Mouse (Mus musculus) testis, adult 2 months (tissue): ENCODE measurements around the gene Olfr155. TPM values are rescaled to one million over a fixed set of nuclear protein-coding genes. Genes with fewer than 3 reads are reported as not detected.

Source experiments
- H3K27ac ChIP-seq: fragments of 200-500 bp; 2 replicates; pipeline ENCODE4 v1.5.1; 2012; ENCODE audit warnings: low read depth, low read length; ENCODE audit not compliant: control insufficient read depth, insufficient read depth
- H3K27me3 ChIP-seq: fragments of 200-500 bp; 2 replicates; pipeline ENCODE4 v1.6.1; 2012; ENCODE audit warnings: mild to moderate bottlenecking, low read length, moderate library complexity; ENCODE audit not compliant: control insufficient read depth, insufficient read depth
- H3K36me3 ChIP-seq: fragments of 200-500 bp; 2 replicates; pipeline ENCODE4 v1.6.1; 2012; ENCODE audit warnings: mild to moderate bottlenecking, low read length; ENCODE audit not compliant: control insufficient read depth, insufficient read depth
- H3K4me1 ChIP-seq: fragments of 200-500 bp; 2 replicates; pipeline ENCODE4 v1.6.1; 2012; ENCODE audit warnings: low read length; ENCODE audit not compliant: control insufficient read depth, insufficient read depth
- H3K4me3 ChIP-seq: fragments of 200-500 bp; 2 replicates; pipeline ENCODE4 v1.5.1; 2012; ENCODE audit warnings: low read depth, mild to moderate bottlenecking, low read length, moderate library complexity, mixed read lengths; ENCODE audit not compliant: control insufficient read depth
- CTCF ChIP-seq: fragments of 200-500 bp; IDR thresholded peaks from 2 replicates; pipeline ENCODE4 v1.5.1; 2012; ENCODE audit warnings: low read depth, mild to moderate bottlenecking, inconsistent platforms, low read length, moderate library complexity; ENCODE audit not compliant: control insufficient read depth, insufficient read depth, insufficient replicate concordance
- POLR2A ChIP-seq: fragments of 200-500 bp; IDR thresholded peaks from 2 replicates; pipeline ENCODE4 v1.6.1; 2012; ENCODE audit warnings: low read depth, mild to moderate bottlenecking, inconsistent platforms, low read length, moderate library complexity; ENCODE audit not compliant: control insufficient read depth
- polyA plus RNA-seq: library from polyadenylated mRNA; depleted of rRNA; stranded (reverse); fragments of >200 nt; gene quantifications from 2 replicates; pipeline ENCODE4 v1.2.3, GENCODE M21; 2012

Olfr155 gene
- polyA plus RNA-seq, 1 experiment = not detected

DNA sequence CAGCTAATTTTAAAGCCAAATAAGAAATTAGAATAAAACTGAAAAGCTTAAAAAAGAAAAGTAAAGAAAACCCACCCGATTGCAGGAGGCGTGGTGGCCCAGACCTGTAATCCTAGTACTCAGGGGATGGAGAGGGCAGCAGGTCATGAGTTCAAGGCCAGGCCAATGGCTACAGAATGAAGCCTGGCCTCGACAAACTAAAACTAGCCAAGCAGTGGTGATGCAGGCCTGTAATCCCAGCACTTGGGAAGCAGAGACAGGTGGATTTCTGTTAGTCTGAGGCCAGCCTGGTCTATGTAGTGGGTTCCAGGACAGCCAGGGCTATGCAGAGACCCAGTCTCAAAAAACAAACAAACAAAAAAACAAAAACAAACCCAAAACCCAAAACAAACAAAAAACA lies 13.0 kb upstream of the Olfr155 start:
- Histone ChIP-seq H3K27ac (no peak overlapping the region), H3K36me3 (no peaks in the 10 kb centered on the region), H3K27me3 (no peaks in the 10 kb centered on the region), H3K4me3 (no peak overlapping the region), H3K4me1 (no peaks in the 10 kb centered on the region)
- TF ChIP-seq CTCF (no peak), POLR2A (no peak)

GRCm38 (mm10) chr4:43840101-43840500 lies 11.3 kb upstream of the Olfr155 start, which contains the start of gene Olfr157:
TSS of gene Olfr157 (minus strand) at chr4:43840201.
- H3K4me3 ChIP-seq = no peak within 1 kb of the TSS
- H3K36me3 ChIP-seq = no peaks in the 10 kb centered on the region
- H3K4me1 ChIP-seq = no peaks in the 10 kb centered on the region
- no peaks in the 10 kb centered on the region for H3K27me3 ChIP-seq
- TF ChIP-seq CTCF = no peak
- TF ChIP-seq POLR2A = no peak
- H3K27ac ChIP-seq = no peak within 1 kb of the TSS

DNA sequence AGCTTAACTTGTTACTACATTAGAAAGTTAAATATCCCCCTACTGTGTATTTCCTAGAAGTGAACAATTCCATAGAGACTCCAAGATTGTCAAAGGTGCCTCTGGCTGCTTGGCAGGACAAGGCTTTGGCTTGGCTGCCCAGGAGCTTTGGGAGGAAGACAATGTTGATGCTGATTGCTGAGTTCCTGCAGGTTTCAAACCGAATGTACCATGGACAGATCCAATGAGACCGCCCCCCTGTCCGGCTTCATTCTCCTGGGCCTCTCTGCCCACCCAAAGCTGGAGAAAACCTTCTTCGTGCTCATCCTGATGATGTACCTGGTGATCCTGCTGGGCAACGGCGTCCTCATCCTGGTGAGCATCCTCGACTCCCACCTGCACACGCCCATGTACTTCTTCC lies 2.7 kb downstream of the Olfr155 start:
- H3K4me3 ChIP-seq = no peak overlapping the region
- TF ChIP-seq POLR2A (no peak), CTCF (no peak)
- H3K36me3 ChIP-seq = no peaks in the 10 kb centered on the region
- no peaks in the 10 kb centered on the region for H3K4me1 ChIP-seq
- H3K27ac ChIP-seq = no peak overlapping the region
- no peaks in the 10 kb centered on the region for H3K27me3 ChIP-seq

GRCm38 (mm10) chr4:43859886-43860285 lies 8.5 kb downstream of the Olfr155 start:
- no peak overlapping the region for H3K4me3 ChIP-seq
- no peak for TF ChIP-seq CTCF
- TF ChIP-seq POLR2A = no peak

GRCm38 (mm10) chr4:43860744-43861519 lies 9.6 kb downstream of the Olfr155 start:
- Histone ChIP-seq H3K27me3 (no peaks in the 10 kb centered on the region), H3K36me3 (no peaks in the 10 kb centered on the region), H3K4me1 (no peaks in the 10 kb centered on the region; the same call in 1 of the 2 replicates), H3K4me3 (no peak overlapping the region), H3K27ac (no peak overlapping the region)
- TF ChIP-seq CTCF (peak; percentile 64; the same call in 1 of the 2 replicates), POLR2A (no peak)

More at GRCm38 (mm10) chr4:43859886-43860285, 8.5 kb downstream of the Olfr155 start:
- Histone ChIP-seq H3K4me1 (no peaks in the 10 kb centered on the region; the same call in 1 of the 2 replicates), H3K27ac (no peak overlapping the region), H3K36me3 (no peaks in the 10 kb centered on the region), H3K27me3 (no peaks in the 10 kb centered on the region)

DNA sequence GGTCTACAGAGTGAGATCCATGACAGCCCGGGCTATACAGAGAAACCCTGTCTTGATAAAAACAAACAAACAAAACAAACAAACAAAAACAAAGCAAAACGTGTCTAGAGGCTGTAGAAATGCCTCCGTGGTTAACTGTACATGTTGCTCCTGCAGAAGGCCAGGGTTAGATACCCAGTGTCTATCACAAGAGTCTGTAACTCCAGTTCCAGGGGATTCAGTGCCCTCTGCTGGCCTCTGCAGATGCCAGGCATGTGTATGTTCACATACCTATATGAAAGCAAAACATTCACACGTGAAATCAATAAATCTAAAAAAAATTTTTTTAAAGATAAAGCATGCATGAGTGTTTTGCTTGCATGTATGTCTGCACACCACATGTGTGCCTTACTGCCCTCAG lies 11.9 kb downstream of the Olfr155 start:
- Histone ChIP-seq H3K27me3 (no peaks in the 10 kb centered on the region), H3K4me1 (no peaks in the 10 kb centered on the region; the same call in 1 of the 2 replicates), H3K4me3 (no peak overlapping the region), H3K36me3 (no peaks in the 10 kb centered on the region), H3K27ac (no peak overlapping the region)
- TF ChIP-seq POLR2A (no peak), CTCF (no peak)

- TF ChIP-seq CTCF (no peak), POLR2A (no peak)
- H3K4me3 ChIP-seq = no peak overlapping the region
- H3K4me1 ChIP-seq = peaks cover 5% of the 10 kb centered on the region
- no peaks in the 10 kb centered on the region for H3K27me3 ChIP-seq
- no peaks in the 10 kb centered on the region for H3K36me3 ChIP-seq
- H3K27ac ChIP-seq = peak overlapping the region; percentile 49
These were observed 18.5 kb downstream of the Olfr155 start for GRCm38 (mm10) chr4:43869821-43870220.
